Mouse (Mus musculus): ENCODE data around the gene Gpx1. TPM values are rescaled to one million over a fixed set of nuclear protein-coding genes. Genes with fewer than 3 reads are reported as not detected.

Gpx1 gene
- polyA plus RNA-seq, 1 experiment, result 641 TPM

- DNase-seq (ENCODE audit: low read depth, low spot score), result no peak
- 49% methylated on average over 10 of the region's 10 CpGs for whole genome bisulfite sequencing
These were observed 704 bp upstream of the Gpx1 start for GRCm38 (mm10) chr9:108337848-108338550.

GRCm38 (mm10) chr9:108338551-108338885, 185 bp upstream of the Gpx1 start:
- 7% methylated on average over 6 of the region's 6 CpGs for WGBS
- DNase-seq (ENCODE audit: low read depth, low spot score), result no peak

GRCm38 (mm10) chr9:108339886-108340257, 1.2 kb downstream of the Gpx1 start:
- 3% methylated on average over 20 of the region's 20 CpGs for WGBS
- no peak for DNase-seq (ENCODE audit: low read depth, low spot score)

- WGBS, result 20% methylated on average over 10 of the region's 10 CpGs
- DNase-seq (ENCODE audit: low read depth, low spot score), result peak; percentile 31
These were observed 1.8 kb downstream of the Gpx1 start for GRCm38 (mm10) chr9:108340258-108341138.

- DNase-seq (ENCODE audit: low read depth, low spot score), result peak; percentile 16
- WGBS, result 31% methylated on average over 5 of the region's 5 CpGs
These were observed 2.4 kb downstream of the Gpx1 start for GRCm38 (mm10) chr9:108341139-108341475.

- peak; percentile 16 for DNase-seq (ENCODE audit: low read depth, low spot score)
These were observed 3.1 kb downstream of the Gpx1 start for GRCm38 (mm10) chr9:108341801-108342200.

- DNase-seq (ENCODE audit: low read depth, low spot score), result peak; percentile 18
- 4% methylated on average over 5 of the region's 5 CpGs for WGBS
These were observed 3.7 kb downstream of the Gpx1 start for GRCm38 (mm10) chr9:108342301-108342831.

- 64% methylated on average over 3 of the region's 3 CpGs for WGBS
- no peak for DNase-seq (ENCODE audit: low read depth, low spot score)
These were observed 4.6 kb downstream of the Gpx1 start for GRCm38 (mm10) chr9:108343331-108343730.

- DNase-seq (ENCODE audit: low read depth, low spot score), result no peak
- WGBS, result 97% methylated on average over 1 of the region's 1 CpGs
These were observed 5.1 kb downstream of the Gpx1 start for GRCm38 (mm10) chr9:108343835-108344234.

GRCm38 (mm10) chr9:108344471-108344870, 5.8 kb downstream of the Gpx1 start:
- no peak for DNase-seq (ENCODE audit: low read depth, low spot score)
- WGBS, result 87% methylated on average over 4 of the region's 4 CpGs

- WGBS, result 2% methylated on average over 11 of the region's 11 CpGs
- DNase-seq (ENCODE audit: low read depth, low spot score), result no peak
These were observed 8.3 kb downstream of the Gpx1 start for GRCm38 (mm10) chr9:108347024-108347423.

- peak; percentile 55 for DNase-seq (ENCODE audit: low read depth, low spot score)
- 1% methylated on average over 68 of the region's 75 CpGs for WGBS
These were observed 9.0 kb downstream of the Gpx1 start, which contains the start of gene Usp4 for GRCm38 (mm10) chr9:108347540-108348289. Usp4 (plus strand) TSS chr9:108347853.

GRCm38 (mm10) chr9:108348290-108348680, 9.6 kb downstream of the Gpx1 start:
- WGBS, result under 1% methylated on average over 14 of the region's 14 CpGs
- no peak for DNase-seq (ENCODE audit: low read depth, low spot score)

- no peak for DNase-seq (ENCODE audit: low read depth, low spot score)
- WGBS, result 85% methylated on average over 4 of the region's 4 CpGs
These were observed 11.0 kb downstream of the Gpx1 start for GRCm38 (mm10) chr9:108349727-108350126.

GRCm38 (mm10) chr9:108378234-108378633, 39.5 kb downstream of the Gpx1 start:
- WGBS, result 75% methylated on average over 9 of the region's 9 CpGs
- DNase-seq (ENCODE audit: low read depth, low spot score), result no peak

- DNase-seq (ENCODE audit: low read depth, low spot score), result no peak
- WGBS, result 61% methylated on average over 5 of the region's 5 CpGs
These were observed 40.0 kb downstream of the Gpx1 start for GRCm38 (mm10) chr9:108378736-108379135.

GRCm38 (mm10) chr9:108379294-108379693, 40.6 kb downstream of the Gpx1 start:
- WGBS, result 91% methylated on average over 4 of the region's 4 CpGs
- DNase-seq (ENCODE audit: low read depth, low spot score), result no peak

GRCm38 (mm10) chr9:108381382-108381781, 42.7 kb downstream of the Gpx1 start:
- 94% methylated on average over 9 of the region's 9 CpGs for WGBS
- DNase-seq (ENCODE audit: low read depth, low spot score), result no peak

- DNase-seq (ENCODE audit: low read depth, low spot score), result no peak
- 48% methylated on average over 7 of the region's 7 CpGs for WGBS
These were observed 46.3 kb downstream of the Gpx1 start for GRCm38 (mm10) chr9:108385006-108385405.

- 86% methylated on average over 4 of the region's 4 CpGs for WGBS
- DNase-seq (ENCODE audit: low read depth, low spot score), result no peak
These were observed 48.1 kb downstream of the Gpx1 start for GRCm38 (mm10) chr9:108386816-108387215.
